Mouse (Mus musculus) liver, embryonic 13.5 days (tissue): ENCODE results near the gene Omp. TPM values are rescaled to one million over a fixed set of nuclear protein-coding genes. Genes with fewer than 3 reads are reported as not detected.

Experiments
- ATAC-seq: fragments of 200-750 bp; cut with Nextera tagmentation; 2 replicates; pipeline ENCODE4 v1.8.0; 2017; ENCODE audit warnings: low read depth, mild to moderate bottlenecking, moderate number of reproducible peaks, moderate library complexity
- DNase-seq: peaks from one replicate; pipeline ENCODE4 v3.0.0; 2022
- H3K27ac ChIP-seq: fragments of 300-500 bp; sonication (generic); 2 replicates; pipeline ENCODE4 v1.5.1; 2015; ENCODE audit warnings: moderate library complexity, mild to moderate bottlenecking, inconsistent platforms
- H3K27me3 ChIP-seq: fragments of 300-500 bp; sonication (generic); 2 replicates; pipeline ENCODE4 v1.6.1; 2015; ENCODE audit warnings: mild to moderate bottlenecking, inconsistent platforms
- H3K36me3 ChIP-seq: fragments of 300-500 bp; sonication (generic); 2 replicates; pipeline ENCODE4 v1.6.1; 2015; ENCODE audit warnings: mild to moderate bottlenecking, inconsistent platforms
- H3K4me1 ChIP-seq: fragments of 300-500 bp; sonication (generic); replicated peaks from 2 replicates; pipeline ENCODE4 v1.6.1; 2015; ENCODE audit warnings: inconsistent platforms
- H3K4me2 ChIP-seq: fragments of 300-500 bp; sonication (generic); 2 replicates; pipeline ENCODE4 v1.6.1; 2015; ENCODE audit warnings: inconsistent platforms, mild to moderate bottlenecking, moderate library complexity
- H3K4me3 ChIP-seq: fragments of 300-500 bp; sonication (generic); replicated peaks from 2 replicates; pipeline ENCODE4 v1.5.1; 2015; ENCODE audit warnings: mild to moderate bottlenecking, inconsistent platforms
- H3K9ac ChIP-seq: fragments of 300-500 bp; sonication (generic); 2 replicates; pipeline ENCODE4 v1.6.1; 2015; ENCODE audit warnings: mild to moderate bottlenecking, inconsistent platforms
- H3K9me3 ChIP-seq: fragments of 300-500 bp; sonication (generic); replicated peaks from 2 replicates; pipeline ENCODE4 v1.6.1; 2016; ENCODE audit warnings: inconsistent platforms
- WGBS: fragments of 180-500 bp; shearing (Covaris S2); methylation state at CpG from one replicate; pipeline ENCODE4 v1.1.7; 2015; ENCODE audit not compliant: insufficient replicate concordance; 5-methylcytosine and 5-hydroxymethylcytosine counted together
- polyA plus RNA-seq: library from polyadenylated mRNA; unstranded; fragments of >200 nt; fragmentation: Nextera tagmentation; extraction: Ambion mirVana; gene quantifications from 2 replicates; pipeline ENCODE4 v1.2.1, GENCODE M21; 2015

Gene Omp
- polyA plus RNA-seq, 1 experiment from 2014 or later = 0.76 TPM

DNA sequence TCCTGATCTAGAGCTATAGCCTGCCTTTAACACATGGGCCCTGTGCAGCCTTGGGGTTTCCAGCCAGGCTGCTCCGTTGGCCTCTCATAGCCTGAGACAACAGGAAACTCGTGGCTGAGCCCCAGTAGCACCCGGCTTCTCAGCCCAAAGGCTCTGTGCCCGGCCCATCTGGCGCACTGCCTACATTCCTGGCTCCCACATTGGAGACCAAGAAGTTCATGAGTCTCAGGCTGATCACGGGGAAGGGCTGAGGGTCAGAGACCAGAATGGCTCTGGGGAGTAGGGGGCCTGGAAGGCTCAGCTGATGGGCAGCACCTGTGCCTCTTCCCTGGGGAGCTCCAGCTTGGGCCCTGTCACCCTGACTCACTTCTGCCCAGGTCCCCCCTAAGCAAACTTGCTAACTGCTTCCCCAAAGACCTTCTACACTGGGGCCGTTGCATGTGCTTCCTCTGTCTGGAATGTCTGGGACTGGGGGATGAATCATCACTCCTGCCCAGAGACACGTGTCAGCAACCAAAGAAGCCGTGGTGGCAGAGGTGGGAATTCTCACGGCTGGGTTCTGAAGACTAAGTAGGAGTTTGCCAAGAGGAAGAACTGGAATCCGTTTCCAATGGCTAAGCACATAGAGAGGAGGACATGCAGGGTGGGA is 28.2 kb downstream of the Omp start:
- Histone ChIP-seq H3K36me3 (no peaks in the 10 kb centered on the region), H3K9ac (no peak overlapping the region), H3K4me1 (peaks cover 40% of the 10 kb centered on the region), H3K27me3 (peaks cover 8% of the 10 kb centered on the region), H3K4me3 (no peak overlapping the region), H3K9me3 (no peaks in the 10 kb centered on the region), H3K4me2 (no peak overlapping the region), H3K27ac (no peak overlapping the region)
- DNase-seq (no peak), ATAC-seq (no peak)
- 39% methylated on average over 11 of the region's 11 CpGs for WGBS

- ATAC-seq = no peak
- H3K36me3 ChIP-seq = no peaks in the 10 kb centered on the region
- H3K4me1 ChIP-seq = peaks cover 22% of the 10 kb centered on the region
- H3K4me2 ChIP-seq = no peak overlapping the region
- H3K27ac ChIP-seq = no peak overlapping the region
- H3K9ac ChIP-seq = no peak overlapping the region
- H3K9me3 ChIP-seq = no peaks in the 10 kb centered on the region
- DNase-seq = no peak
- 43% methylated on average over 6 of the region's 6 CpGs for WGBS
- no peak overlapping the region for H3K4me3 ChIP-seq
- H3K27me3 ChIP-seq = peaks cover 31% of the 10 kb centered on the region
These were observed 30.6 kb downstream of the Omp start for GRCm38 (mm10) chr7:98114656-98115055.

GRCm38 (mm10) chr7:98111233-98111632 is 34.1 kb downstream of the Omp start:
- no peak for DNase-seq
- H3K4me2 ChIP-seq = peak overlapping the region; percentile 12; the same call in 1 of the 2 replicates
- peaks cover 32% of the 10 kb centered on the region for H3K27me3 ChIP-seq
- no peak for ATAC-seq
- H3K9me3 ChIP-seq = no peaks in the 10 kb centered on the region
- 20% methylated on average over 25 of the region's 25 CpGs for WGBS
- no peak overlapping the region for H3K4me3 ChIP-seq
- H3K4me1 ChIP-seq = peaks cover 8% of the 10 kb centered on the region; the same call in 1 of the 2 replicates
- H3K36me3 ChIP-seq = no peaks in the 10 kb centered on the region
- H3K27ac ChIP-seq = no peak overlapping the region
- no peak overlapping the region for H3K9ac ChIP-seq

DNA sequence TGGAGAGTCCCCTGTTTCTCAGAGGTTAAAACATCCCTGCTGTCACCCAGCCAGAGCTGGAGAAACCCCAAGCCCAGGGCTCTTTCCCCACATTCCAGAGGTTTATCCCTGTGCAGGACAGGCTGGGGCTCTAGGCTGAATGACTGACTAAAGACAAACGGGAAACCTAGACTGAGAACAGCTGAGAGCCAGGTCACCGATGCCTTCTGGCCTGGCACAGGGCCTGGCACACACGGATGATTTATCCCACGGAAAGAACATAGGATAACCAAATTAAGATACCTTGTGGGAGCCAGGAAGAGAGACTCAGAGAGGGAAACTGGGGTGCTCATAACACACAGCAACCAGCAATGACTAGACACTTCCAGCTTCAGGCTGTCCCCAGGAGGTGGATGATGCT is 35.5 kb downstream of the Omp start:
- Histone ChIP-seq H3K36me3 (no peaks in the 10 kb centered on the region), H3K4me2 (no peak overlapping the region), H3K9ac (no peak overlapping the region), H3K27ac (no peak overlapping the region), H3K9me3 (no peaks in the 10 kb centered on the region), H3K4me1 (peaks cover 10% of the 10 kb centered on the region), H3K27me3 (peaks cover 32% of the 10 kb centered on the region), H3K4me3 (no peak overlapping the region)
- ATAC-seq = no peak
- DNase-seq = no peak
- 58% methylated on average over 4 of the region's 4 CpGs for WGBS

- no peak for DNase-seq
- peaks cover 32% of the 10 kb centered on the region for H3K27me3 ChIP-seq
- 66% methylated on average over 16 of the region's 16 CpGs for WGBS
These were observed 36.5 kb downstream of the Omp start for GRCm38 (mm10) chr7:98108636-98109430.

GRCm38 (mm10) chr7:98106272-98106671 is 39.0 kb downstream of the Omp start:
- 71% methylated on average over 7 of the region's 7 CpGs for WGBS
- Histone ChIP-seq H3K36me3 (no peaks in the 10 kb centered on the region), H3K9ac (no peak overlapping the region), H3K4me2 (no peak overlapping the region), H3K9me3 (no peaks in the 10 kb centered on the region), H3K4me1 (peaks cover 26% of the 10 kb centered on the region), H3K27ac (no peak overlapping the region), H3K4me3 (no peak overlapping the region), H3K27me3 (peaks cover 15% of the 10 kb centered on the region)
- DNase-seq (no peak), ATAC-seq (no peak)

More at GRCm38 (mm10) chr7:98108636-98109430, 36.5 kb downstream of the Omp start:
- H3K4me3 ChIP-seq = no peak overlapping the region
- H3K4me1 ChIP-seq = peaks cover 12% of the 10 kb centered on the region
- no peak overlapping the region; the same call in 1 of the 2 replicates for H3K9ac ChIP-seq
- H3K27ac ChIP-seq = no peak overlapping the region
- no peak for ATAC-seq
- no peaks in the 10 kb centered on the region for H3K36me3 ChIP-seq
- no peaks in the 10 kb centered on the region for H3K9me3 ChIP-seq
- H3K4me2 ChIP-seq = no peak overlapping the region

DNA sequence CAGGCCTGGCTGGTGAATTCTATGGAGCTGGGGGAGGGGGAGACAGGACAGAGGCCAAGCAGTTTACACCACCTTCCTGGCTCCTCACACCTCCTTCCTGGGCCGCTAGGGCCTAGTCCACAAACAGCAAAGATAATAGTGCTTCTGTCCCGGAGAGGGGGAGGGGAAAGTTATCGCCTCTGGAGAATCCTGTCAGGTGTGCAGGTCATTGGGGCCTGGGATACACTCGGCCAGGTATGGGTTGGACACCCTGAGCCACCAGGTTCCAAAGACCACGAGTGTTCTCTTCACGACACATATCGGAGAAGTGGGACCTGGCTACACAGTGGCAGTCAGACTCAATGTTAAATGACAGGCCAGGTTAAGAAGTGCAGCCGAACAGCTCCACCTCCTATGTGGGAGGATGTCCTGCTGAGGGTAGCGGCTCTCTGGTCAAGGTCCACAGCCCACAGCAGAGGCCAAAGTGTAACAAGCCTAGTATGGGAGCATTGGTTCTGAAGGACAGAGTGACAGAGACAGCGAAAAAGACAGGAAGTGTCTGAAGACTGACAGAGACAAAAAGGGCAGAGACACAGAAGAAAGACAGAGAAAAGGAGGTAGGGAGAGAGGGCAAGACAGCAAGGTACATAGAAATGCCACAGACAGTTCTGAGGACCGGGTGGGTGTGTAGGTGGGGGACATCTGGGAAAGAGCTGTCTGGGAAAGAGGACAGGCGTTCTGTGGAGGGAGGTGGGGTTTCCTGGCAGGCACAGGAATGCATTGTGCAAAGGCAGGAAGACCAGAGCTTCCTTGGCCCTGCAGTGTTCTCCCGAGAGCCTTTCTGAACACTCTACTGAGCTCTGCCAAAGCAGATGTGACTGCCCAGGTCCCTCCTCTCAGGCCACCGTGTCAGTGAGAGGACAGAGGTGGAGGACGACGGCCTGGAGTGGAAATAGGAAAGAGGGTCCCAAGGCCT is 40.5 kb downstream of the Omp start:
- peak overlapping the region; percentile 5; the same call in 1 of the 2 replicates for H3K4me3 ChIP-seq
- WGBS = 50% methylated on average over 16 of the region's 16 CpGs
- peak overlapping the region; percentile 82 for H3K27ac ChIP-seq
- ATAC-seq (peak; percentile 72), DNase-seq (no peak)
- peaks cover 1% of the 10 kb centered on the region for H3K27me3 ChIP-seq
- H3K36me3 ChIP-seq = no peaks in the 10 kb centered on the region
- peak overlapping the region; percentile 34; the same call in 1 of the 2 replicates for H3K9ac ChIP-seq
- peaks cover 26% of the 10 kb centered on the region for H3K4me1 ChIP-seq
- peak overlapping the region; percentile 49 for H3K4me2 ChIP-seq
- no peaks in the 10 kb centered on the region for H3K9me3 ChIP-seq

DNA sequence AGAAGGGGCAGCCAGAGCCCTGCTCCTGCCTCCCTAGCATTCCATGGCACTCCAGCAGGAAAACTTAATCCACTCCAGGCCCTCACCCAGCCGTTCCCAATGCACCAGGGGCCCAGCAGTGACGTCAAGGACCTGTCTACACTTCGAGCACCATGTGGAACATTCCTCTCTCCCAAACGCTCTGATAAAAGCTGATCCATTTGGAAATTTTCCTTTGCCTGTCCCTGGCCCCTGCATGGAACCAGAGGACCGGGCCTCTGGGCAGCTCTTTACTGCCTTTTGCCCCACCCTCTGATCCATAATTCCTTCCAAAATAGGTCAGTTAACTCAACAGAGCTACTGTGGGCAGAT is 41.4 kb downstream of the Omp start:
- Histone ChIP-seq H3K27ac (peak overlapping the region; percentile 82), H3K4me3 (no peak overlapping the region), H3K4me2 (peak overlapping the region; percentile 65; the same call in 1 of the 2 replicates), H3K27me3 (no peaks in the 10 kb centered on the region; the same call in 1 of the 2 replicates), H3K4me1 (peaks cover 26% of the 10 kb centered on the region), H3K9me3 (no peaks in the 10 kb centered on the region), H3K9ac (peak overlapping the region; percentile 1; the same call in 1 of the 2 replicates), H3K36me3 (no peaks in the 10 kb centered on the region)
- WGBS = 57% methylated on average over 5 of the region's 5 CpGs
- no peak for ATAC-seq
- no peak for DNase-seq

DNA sequence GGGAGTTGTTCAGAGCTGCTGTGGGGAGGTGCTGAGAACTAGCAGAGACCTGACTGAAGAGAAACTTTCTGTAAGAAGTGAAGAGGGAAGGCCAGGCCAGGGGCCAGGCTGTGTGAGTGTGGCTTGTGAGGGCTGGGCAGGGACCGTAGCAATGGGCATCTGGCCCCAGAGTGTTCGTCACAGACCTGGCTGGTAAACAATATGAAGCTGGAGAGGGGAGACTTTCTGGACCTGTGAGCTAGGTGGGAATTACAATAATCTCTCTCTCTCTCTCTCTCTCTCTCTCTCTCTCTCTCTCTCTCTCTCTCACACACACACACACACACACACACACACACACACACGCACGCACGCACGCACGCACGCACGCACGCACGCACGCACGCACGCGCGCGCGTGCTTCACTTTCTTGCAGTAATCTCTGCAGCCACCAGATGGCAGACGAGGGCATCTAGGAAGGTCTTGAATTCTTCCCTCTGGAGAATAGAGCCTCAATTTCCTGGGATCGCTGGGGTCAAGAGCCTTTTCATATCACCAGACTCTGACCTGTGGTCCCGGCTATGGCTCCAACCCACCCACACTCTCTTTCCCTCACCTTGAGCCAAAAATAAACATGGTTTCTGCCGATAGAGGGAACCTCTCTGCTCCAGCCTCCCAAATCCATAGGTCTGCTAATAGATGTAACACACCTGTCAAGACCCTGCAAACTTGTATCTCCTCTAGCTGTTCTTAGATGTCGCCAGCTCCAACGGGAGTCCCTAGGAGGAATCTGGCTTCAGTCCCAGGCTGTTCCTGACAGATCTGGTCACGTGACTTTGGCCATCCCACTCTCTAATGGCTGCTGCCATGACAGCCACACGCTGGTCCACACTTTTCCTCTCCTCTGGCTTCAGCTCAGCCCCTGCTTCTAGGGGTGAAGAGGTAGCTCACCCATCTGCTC is 42.0 kb downstream of the Omp start:
- peak overlapping the region; percentile 65 for H3K4me2 ChIP-seq
- H3K27ac ChIP-seq = peak overlapping the region; percentile 82
- peak overlapping the region; percentile 67 for H3K9ac ChIP-seq
- no peak for ATAC-seq
- H3K4me1 ChIP-seq = peaks cover 26% of the 10 kb centered on the region
- H3K27me3 ChIP-seq = no peaks in the 10 kb centered on the region
- DNase-seq = peak; percentile 75
- H3K36me3 ChIP-seq = no peaks in the 10 kb centered on the region; the same call in 1 of the 2 replicates
- H3K9me3 ChIP-seq = no peaks in the 10 kb centered on the region
- 15% methylated on average over 16 of the region's 26 CpGs for WGBS
- peak overlapping the region; percentile 54 for H3K4me3 ChIP-seq

DNA sequence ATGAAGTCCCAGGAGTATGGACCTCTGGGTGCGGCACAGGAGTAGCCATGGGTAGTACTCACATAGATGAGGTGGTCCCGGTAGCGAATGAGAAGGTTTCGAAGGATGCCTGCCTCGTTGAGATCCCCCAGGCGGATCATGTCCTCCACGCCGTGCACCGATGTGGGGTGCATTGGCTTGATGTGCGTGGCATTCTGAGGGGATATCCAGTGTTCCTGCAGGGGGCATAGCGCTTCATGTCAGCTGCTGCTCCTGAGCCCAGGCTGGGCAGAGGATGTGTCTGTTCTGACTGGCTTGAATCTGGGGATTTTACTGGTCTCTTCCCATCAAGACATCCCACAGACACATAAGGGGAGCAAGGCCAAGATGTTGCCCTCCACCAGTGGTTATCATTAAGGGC is 42.8 kb downstream of the Omp start:
- Histone ChIP-seq H3K9me3 (no peaks in the 10 kb centered on the region), H3K27ac (no peak overlapping the region), H3K4me3 (peak overlapping the region; percentile 54), H3K9ac (peak overlapping the region; percentile 67), H3K4me1 (peaks cover 26% of the 10 kb centered on the region), H3K36me3 (peaks cover 5% of the 10 kb centered on the region), H3K27me3 (no peaks in the 10 kb centered on the region), H3K4me2 (peak overlapping the region; percentile 65)
- DNase-seq (no peak), ATAC-seq (no peak)
- 85% methylated on average over 11 of the region's 11 CpGs for WGBS
